Mouse (Mus musculus): ENCODE results near the gene Herc4.
A peak's percentile ranks its signal among the peaks of the same experiment; 100 is the strongest.

The Herc4 gene

DNA sequence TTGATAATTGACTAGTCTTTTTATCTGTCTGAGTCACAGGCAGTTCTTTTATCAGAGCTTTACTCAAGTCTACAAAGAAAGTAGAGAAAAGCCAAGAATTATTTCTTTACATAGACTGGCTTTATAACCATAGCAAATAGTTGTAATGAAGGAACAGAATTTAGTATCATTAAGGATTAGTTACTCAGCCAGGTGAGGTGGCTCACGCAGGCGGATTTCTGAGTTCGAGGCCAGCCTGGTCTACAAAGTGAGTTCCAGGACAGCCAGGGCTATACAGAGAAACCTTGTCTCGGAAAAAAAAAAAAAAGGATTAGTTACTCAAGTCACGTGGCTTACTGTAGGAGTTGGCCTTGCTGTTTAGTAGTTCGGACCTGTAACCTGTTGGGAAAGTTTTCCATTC, 4.8 kb downstream of the Herc4 start:
- DNase-seq (ENCODE audit: low read depth, low spot score) = no peak

DNA sequence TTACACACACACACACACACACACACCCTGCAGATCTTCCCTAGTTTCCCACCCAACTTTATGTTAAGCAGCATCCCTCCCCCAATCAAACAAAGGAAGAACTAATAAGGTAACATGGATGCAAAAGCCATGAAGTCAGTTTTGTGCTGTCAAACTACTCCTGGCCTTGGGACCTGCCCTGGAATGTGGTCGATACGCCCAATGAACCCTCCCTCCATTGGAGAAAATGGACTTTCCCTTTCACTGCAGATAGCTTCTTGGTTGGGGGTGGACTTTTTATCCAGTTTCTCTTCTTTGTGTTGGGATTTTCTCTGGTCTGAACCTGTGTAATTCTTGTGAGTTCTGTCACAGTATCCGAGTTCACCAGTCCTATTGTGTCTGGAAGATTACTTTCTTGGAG, 15.1 kb downstream of the Herc4 start:
- DNase-seq (ENCODE audit: low read depth, low spot score) = no peak

DNA sequence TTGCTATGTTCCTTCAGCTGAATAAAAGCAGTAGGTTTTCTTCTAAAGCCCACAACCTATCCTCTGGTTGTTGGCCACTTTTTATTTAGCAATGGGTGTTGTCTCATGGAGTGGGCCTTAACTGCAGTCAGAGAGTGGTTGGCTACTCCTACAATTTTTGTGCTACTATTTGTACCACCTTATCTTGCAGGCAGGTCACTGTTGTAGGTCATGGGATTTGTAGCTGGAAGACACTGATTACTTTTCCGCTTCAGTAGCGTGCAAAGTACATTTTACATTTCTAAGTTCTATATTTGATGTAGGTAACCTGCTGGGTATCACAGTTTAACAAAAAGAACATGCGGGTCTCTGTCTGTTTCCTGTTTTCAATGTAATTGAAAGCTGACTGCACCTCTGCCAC, 15.7 kb downstream of the Herc4 start:
- DNase-seq (ENCODE audit: low read depth, low spot score) = no peak

DNA sequence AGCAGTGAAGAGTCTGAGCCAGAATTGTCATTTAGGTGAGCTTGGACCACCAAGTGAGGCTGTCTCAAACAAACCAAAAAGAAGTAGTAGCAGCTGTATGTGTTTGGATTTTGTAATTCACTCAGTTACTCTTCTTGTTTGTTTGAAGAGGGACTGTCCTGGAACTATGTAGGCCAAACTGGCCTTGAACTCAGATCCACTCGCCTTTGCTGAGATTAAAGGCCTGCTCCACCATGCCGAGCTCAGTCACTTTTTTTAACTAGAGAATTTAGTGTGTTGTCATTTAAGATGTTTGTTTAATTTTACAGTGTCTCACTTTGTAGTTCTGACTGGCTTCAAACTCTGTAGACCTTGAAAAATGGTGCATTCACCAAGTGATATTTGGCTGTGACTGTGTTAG, 24.3 kb downstream of the Herc4 start:
- DNase-seq (ENCODE audit: low read depth, low spot score) = no peak

DNA sequence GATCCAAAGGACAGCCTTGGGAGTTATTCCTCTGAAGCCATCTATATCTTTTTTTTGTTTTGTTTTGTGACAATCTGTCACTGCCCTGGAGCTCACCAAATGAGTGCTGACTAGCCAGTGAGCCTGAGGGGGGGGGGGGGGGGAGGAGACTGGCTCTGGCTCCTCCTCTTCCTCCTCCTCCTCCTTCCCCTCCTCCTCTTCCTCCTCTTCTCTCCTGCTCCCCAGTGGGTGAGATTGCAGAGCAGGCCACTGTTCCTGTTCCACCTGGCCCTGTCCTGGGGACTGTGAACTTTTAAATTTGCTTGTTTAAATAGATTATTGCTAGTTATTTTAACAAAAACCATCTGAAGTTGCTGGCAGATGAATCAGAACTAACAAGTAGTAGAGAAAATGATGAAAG, 28.8 kb downstream of the Herc4 start:
- no peak for DNase-seq (ENCODE audit: low read depth, low spot score)

DNA sequence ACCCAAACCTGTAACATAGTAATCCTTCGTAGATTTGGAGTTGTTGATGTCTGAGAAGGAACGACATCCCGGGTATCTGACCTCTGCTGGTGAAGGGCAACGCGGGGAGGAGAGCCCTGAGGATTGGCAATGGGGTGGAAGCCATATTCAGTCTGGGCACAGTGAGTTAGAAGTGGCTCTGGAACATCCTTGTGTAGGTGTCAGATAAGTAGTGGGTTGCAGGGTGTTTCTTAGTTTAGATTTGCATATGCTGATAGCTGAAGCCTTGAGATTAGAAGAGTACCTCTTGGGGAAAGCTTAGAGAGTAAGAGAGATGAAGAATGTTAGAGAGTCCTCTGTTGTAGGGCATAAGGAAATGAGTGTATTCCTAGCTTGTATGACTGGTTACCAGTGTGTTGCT, 29.3 kb downstream of the Herc4 start:
- DNase-seq (ENCODE audit: low read depth, low spot score) = no peak

DNA sequence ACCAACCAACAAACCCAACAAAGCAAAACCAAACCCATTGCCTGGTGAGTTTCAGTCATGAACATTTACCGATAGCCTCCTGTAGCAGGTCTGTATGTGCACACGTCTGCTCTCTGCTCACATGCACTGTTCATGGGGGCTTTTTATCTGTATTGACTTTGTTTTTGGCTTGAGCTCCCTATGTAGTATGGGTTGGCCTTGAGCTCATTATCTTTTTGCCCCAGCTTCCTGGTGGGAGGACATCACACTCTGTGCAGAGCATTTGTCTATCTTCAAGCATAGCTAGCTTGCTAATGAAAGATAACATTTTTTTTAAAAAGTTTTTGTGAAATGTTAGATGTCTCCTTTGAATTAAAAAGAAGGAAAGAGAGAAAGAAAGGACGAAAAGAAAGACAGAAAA, 33.4 kb downstream of the Herc4 start:
- no peak for DNase-seq (ENCODE audit: low read depth, low spot score)

DNA sequence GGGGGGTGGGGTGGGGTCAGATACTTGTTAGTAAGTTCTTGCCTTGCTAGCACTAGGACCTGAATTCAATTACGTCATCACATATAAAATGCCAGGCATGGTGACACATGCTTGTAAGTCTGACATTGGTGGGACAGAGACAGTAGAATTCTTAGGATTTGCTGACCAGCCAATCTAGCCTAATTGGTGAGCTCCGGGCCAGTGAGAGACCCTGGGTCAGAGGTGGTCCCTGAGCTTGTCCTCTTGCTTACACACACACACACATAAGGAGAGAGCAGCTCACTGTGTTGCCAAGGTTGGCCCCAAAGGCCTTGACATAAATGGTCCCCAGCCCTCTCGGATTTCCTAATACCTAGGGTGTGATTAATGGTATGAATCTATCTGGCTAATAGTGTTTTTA, 36.2 kb downstream of the Herc4 start:
- DNase-seq (ENCODE audit: low read depth, low spot score) = no peak

DNA sequence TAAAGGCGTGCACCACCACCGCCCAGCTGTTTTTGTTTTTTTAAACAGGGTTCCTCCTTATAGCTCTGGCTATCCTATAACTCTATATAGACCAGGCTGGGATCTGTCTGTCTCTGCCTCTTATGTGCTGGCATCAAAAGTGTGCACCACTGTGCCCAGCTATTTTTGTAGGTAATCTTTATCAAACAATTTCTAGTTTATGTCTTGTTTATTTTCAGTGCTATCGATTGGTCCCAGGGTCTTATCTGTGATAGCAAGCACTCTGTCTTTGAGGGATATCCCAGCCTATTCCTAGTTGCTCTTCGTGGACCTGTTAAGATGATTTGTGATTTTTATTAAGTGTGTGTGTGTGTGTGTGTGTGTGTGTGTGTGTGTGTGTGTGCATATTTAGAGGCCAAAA, 38.8 kb downstream of the Herc4 start:
- DNase-seq (ENCODE audit: low read depth, low spot score) = no peak

DNA sequence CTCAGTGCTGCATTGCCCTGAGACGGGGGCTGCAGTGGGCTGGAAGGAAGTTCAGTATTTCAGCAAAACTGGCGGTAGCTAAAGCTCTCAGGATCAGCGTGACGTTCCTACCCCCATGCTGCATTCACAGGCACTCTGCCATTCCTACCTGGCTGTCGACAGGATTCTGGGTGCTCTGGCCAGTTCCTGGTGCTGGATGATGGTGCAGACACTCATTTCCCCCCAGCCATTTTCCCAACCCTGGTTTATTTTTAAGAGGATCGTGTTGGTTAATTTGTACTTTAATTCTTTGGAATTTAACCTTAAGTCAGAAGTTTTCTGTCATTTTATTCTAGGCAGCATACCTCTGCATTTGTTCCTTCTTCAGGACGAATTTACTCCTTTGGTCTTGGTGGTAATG, 39.2 kb downstream of the Herc4 start:
- no peak for DNase-seq (ENCODE audit: low read depth, low spot score)

DNA sequence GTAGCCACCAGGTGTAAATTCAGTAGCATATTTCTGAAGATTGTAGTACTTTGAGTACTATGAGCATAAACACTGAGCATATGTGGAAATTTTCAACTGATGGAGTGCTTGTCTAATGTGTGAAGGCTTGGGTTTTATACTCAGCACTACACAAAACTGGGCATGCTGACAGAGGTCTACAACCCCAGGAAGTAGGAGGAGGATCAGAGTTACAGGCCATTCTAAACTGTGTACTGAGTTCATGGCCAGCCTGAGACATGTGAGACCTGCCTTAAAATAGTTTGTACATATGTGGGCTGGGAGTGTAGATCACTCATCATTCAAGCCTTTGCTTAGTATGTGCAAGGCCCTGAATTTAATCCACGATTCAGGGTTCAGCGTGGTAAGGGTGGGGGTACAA, 58.7 kb downstream of the Herc4 start:
- no peak for DNase-seq (ENCODE audit: low read depth, low spot score)

DNA sequence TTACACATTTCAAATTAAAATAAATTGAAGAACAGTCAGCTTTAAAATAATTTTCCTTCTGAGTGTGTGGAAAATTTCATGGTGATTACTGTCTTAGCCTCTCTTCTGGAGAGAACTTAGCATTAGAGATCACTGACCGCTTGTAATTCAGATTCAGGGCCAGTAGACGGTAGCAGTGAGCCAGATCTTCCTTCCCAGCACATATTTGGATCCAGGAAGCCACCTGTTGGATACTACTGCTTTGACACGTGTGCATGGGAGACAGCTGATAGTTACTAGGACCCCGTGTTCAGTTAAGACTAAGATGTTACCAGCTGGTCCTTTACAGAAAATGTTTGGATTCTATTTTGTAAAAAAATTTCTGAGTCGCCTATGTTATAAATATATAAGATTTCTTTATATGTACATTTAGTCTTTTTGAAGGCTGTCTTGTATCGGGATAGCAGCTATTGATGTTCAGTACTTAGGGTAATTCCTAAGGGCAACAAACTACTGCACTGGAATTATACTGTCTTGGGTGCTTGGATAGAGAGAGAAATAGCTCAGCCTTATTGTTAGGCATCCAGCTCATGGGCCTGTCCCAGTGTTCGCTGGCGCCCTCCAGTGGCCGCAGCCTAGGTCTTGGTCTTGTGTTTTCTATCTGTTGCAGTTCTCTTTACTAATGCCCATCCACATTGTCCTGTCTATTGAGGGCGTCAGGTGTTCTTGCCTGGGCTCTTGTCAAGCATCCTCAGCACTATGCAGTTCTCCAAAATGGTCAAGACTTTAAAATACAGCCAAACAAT, 65.2 kb downstream of the Herc4 start:
- DNase-seq (ENCODE audit: low read depth, low spot score) = peak; percentile 67

DNA sequence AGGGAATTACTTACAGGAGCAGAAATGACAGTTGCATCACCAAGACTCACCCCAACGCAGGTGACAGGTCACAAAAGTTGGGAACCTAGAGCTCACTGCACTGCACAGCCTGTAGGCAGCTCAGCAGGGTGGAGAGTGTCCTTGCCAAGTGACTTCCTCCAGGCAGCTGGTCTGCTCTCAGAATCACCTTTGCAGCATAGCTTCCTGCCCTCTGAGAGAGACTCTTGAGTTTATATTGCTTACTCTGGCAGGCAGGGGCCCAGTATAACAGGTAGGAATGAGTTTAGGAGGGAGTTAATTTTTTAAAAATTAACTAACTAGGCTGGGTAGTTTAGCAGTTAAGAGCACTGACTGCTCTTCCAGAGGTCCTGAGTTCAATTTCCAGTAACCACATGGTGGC, 70.1 kb downstream of the Herc4 start:
- DNase-seq (ENCODE audit: low read depth, low spot score) = no peak

DNA sequence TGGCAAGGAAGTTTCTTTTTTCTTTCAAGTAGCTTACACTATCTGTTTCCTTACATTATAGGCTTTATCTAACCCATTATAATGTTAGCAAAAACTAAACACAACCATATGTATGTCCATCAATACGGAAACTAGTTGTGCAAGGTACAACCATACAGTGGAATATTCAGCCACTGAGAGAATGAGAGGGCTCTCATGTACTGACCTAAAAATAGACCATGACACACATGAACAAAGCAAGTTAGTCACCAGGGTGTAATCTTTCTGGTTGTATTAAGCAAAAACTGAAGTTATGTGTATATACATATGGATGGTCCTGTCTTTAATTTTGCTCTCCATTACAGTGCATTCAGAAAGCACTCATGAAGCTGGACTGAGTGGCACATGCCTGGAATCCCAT, 83.5 kb downstream of the Herc4 start:
- DNase-seq (ENCODE audit: low read depth, low spot score) = no peak

DNA sequence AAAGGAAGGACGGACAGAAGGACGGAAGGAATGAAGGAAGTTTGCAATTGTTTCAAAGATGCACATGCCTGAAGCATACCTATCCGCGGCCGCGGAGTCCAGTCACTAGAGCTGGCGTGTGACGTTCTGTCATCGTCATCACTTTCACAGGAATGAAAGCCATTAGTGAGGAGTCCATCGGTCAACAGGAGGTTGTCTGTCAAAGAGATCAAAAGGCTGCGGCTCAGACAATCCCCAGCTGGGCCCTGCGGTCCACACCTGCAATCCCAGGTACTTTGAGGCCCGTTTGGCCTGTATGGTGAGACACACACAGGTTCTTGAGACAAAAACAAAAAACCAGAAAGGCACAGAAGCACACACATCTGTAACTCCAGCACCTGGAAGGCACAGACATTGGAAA, 93.3 kb downstream of the Herc4 start:
- DNase-seq (ENCODE audit: low read depth, low spot score) = no peak

DNA sequence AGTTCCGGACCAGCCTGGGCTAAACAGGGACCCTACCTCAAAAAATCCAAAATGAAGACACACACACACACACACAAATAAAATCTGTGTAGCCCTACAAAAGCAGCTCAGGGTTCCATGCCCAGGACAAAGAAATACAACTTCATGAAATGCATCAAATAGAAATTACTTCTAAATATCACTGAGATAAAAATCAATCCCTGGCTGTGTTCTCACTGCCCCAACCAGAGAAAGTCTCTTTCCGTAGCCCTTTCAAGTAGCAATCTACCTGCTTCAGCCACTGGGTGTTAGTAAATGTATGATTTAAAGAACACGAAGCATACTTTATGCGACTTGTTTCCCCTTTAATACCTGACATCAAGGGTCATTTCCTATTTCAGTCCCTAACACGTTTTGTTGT, 93.7 kb downstream of the Herc4 start:
- DNase-seq (ENCODE audit: low read depth, low spot score) = no peak

DNA sequence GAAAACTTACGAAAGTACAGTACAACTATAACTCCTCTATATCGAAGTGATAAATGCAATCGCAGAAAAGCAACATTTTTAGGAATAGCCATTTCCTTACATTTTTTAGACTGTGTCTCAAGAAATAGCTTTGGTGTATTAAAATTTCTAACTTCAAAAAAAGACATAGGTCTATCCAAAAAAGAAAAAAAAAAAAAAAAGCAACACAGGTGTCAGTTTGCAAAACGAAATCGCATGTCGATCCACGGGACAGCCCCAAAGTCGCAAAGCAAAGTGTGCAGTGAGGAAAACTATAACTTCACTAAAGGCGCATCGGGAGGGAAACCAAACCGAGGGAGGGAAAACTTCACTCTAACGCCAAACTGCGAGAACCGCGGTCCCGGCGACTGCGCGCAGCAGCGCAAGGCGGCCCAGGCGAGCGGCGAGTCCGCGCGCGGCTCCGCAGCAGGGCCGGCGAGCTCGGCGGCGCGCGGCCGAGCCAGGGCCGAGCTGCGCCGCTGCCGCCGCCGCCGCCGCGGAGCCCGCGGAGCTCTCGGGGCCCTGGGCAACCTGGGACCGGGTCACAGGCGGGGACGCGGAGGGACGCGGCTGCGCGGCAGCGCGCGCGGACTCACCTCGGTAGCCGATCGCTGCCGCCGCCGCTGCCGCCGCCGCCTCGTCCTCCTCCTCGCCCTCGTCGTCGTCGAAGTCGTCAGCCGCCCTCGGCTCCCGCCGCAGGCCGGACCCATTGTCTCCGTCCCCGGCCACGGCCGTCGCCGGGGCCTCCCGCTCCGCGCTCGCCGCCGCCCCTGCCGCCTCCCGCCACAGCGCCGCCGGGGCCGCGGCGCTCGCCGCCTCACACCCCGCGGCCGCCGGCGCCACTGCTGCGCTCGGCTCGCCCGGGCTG, 94.6 kb downstream of the Herc4 start:
- peak; percentile 35 for DNase-seq (ENCODE audit: low read depth, low spot score)

DNA sequence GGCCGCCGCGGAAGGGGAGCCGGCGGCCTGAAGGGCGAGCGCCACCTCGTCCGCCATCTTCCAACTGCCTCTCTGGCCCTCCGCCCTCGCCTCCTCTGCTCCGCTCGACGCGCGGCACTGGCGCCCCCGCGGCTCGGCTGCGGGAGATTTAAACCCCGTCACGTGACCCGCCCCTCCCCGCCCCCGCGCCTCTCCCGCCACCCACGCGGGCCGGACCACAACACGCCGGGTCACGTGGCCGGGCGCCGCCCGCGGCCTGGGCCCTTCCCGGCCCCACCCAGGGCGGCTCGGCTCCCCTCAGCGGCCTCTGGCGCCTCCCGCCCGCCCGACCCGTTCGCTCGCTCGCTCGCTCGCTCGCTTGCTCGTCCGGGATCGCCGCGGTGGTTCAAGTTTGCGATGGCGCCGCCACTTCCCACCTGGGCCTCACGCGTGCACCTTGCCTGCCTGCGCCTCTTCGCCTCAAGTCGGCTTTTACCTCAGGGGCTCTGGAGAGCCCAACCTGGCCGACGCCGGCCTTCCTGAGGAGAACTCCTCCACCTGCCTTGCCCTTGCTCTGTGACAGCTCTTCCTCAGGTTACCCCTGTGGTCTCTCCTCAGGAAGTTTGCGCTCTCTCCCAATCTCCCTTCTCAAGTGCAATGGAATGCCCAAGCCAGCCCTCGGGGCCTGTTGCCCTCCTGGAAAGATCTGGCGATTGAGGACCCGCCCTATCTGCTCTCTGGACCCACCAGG, 95.5 kb downstream of the Herc4 start:
- DNase-seq (ENCODE audit: low read depth, low spot score) = peak; percentile 83

DNA sequence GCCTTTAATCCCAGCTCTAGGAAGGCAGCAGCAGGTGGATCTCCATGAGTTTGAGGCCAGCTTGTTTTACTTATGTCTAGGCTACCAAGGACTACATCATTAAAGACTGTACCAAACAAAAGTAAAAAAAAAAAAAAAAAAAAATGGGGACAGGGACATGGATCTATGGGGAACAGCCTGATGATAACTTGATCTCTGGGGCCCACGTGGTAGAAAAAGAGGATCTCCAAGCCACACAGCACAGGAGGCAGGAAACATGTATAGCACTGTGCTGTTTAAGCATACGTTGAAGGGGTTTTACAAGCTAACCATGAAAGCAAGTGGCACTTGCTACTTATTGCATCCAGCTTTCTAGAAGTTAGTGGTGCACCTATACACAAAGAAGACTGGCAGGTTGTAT, 97.7 kb downstream of the Herc4 start:
- no peak for DNase-seq (ENCODE audit: low read depth, low spot score)

DNA sequence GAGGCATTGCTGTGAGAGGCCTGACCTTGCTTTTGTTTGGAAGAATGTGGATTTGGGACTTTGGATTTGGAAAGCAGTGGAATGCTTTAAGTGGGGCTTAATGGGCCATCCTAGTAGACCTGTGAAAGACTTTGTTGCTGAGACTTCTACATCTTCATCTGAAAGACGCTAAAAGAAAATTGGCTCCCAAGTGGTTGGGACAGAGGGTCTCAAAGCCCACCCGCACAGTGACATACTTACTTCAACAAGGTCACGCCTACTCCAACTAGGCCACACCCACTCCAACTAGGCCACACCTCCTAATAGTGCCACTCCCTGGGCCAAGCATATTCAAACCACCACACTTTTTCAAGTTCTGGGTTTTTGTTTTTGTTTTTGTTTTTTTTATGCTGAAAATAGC, 101.1 kb downstream of the Herc4 start:
- no peak for DNase-seq (ENCODE audit: low read depth, low spot score)

DNA sequence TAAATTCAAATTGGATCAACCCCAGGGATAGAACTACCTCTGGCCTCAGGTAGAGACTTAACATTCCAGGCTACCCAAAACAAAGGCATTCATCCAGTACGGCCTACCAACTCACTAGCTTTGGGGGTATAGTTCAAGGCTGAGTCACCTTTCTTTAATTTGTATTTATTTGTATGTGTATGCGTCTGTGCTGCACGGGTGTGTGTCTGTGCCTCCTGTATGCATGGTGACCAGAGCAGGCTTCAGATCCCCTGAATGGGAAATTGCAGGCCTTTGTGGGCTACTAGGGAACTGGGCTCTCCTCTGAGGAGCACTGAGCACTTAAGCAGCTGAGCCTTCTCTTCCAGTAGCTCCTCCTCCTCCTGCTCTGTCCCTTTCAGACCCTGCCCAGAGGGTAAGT, 104.7 kb downstream of the Herc4 start:
- DNase-seq (ENCODE audit: low read depth, low spot score) = no peak

DNA sequence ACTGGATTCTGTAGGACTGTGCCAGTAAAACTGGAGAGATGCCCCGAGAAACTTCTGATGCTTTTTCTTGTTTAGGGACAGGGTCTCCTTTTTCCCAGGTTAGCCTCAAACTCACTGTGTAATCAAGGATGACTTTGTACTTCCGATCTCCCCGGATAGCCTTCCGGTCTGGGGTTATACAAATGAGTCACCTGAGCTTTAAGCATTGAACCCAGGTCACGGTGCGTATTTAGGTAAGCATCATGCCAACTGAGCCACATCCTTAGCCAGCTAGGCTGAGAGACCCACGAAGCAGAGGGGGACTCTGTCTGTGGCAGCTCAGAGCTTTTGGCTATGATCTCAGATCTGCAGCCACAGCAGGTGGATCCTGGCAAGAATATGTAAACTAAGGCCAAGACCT, 107.1 kb downstream of the Herc4 start:
- DNase-seq (ENCODE audit: low read depth, low spot score) = no peak

Data from embryo, embryonic 11.5 days (tissue).